Mouse (Mus musculus): ENCODE data around the gene Ppp3ca. TPM values are rescaled to one million over a fixed set of nuclear protein-coding genes. Genes with fewer than 3 reads are reported as not detected.

Ppp3ca gene
- polyA plus RNA-seq, 1 experiment from 2014 or later, result 37.3 TPM

DNA sequence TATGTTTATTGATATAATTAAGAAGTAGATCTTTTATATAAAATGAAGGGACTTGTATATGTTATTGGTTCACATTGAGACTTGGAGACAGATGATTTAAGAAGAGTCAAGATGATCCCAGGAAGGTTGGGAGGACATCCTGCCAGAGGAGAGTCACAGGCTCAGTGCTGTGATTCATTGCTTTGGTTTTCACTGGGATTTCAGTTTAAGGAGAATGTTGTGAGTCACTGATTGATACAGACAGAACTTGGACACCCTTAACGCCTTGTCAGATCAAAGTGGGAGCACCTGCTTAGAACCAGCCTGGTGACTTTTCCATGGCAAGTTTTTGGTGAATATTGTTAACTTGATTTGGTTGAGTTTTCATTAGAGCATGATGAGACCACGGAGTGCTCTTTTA, 58.0 kb downstream of the Ppp3ca start:
- H3K36me3 ChIP-seq (ENCODE audit: control insufficient read depth, insufficient read depth), result no peaks in the 10 kb centered on the region
- H3K4me3 ChIP-seq (ENCODE audit: low read depth, low read length), result no peak overlapping the region
- H3K9me3 ChIP-seq (ENCODE audit: control insufficient read depth), result no peaks in the 10 kb centered on the region
- no peak for ATAC-seq
- TF ChIP-seq CTCF (IDR thresholded peaks at IDR 0.05; ENCODE audit: low read depth), result no peak
- H3K27ac ChIP-seq (ENCODE audit: low read depth, low read length), result no peak overlapping the region
- no peak overlapping the region for H3K4me2 ChIP-seq (replicated peaks; ENCODE audit: low read depth)
- 79% methylated on average over 2 of the region's 2 CpGs for WGBS
- no peak overlapping the region for H3K9ac ChIP-seq (ENCODE audit: low read depth, low read length)
- H3K27me3 ChIP-seq (replicated peaks; ENCODE audit: control insufficient read depth, insufficient read depth, low read length), result no peaks in the 10 kb centered on the region
- H3K4me1 ChIP-seq (replicated peaks; ENCODE audit: control insufficient read depth, insufficient read depth, low read length), result no peaks in the 10 kb centered on the region

- Histone ChIP-seq H3K36me3 (ENCODE audit: control insufficient read depth, insufficient read depth) (no peaks in the 10 kb centered on the region), H3K4me1 (replicated peaks; ENCODE audit: control insufficient read depth, insufficient read depth, low read length) (no peaks in the 10 kb centered on the region), H3K4me3 (ENCODE audit: low read depth, low read length) (no peak overlapping the region), H3K9me3 (ENCODE audit: control insufficient read depth) (no peaks in the 10 kb centered on the region), H3K9ac (ENCODE audit: low read depth, low read length) (no peak overlapping the region), H3K4me2 (replicated peaks; ENCODE audit: low read depth) (no peak overlapping the region), H3K27me3 (replicated peaks; ENCODE audit: control insufficient read depth, insufficient read depth, low read length) (no peaks in the 10 kb centered on the region), H3K27ac (ENCODE audit: low read depth, low read length) (no peak overlapping the region)
- WGBS, result 58% methylated on average over 10 of the region's 10 CpGs
- TF ChIP-seq CTCF (IDR thresholded peaks at IDR 0.05; ENCODE audit: low read depth), result no peak
- no peak for ATAC-seq
These were observed 60.1 kb downstream of the Ppp3ca start for GRCm38 (mm10) chr3:136729978-136730377.

- H3K4me1 ChIP-seq (replicated peaks; ENCODE audit: control insufficient read depth, insufficient read depth, low read length), result no peaks in the 10 kb centered on the region
- no peak overlapping the region for H3K27ac ChIP-seq (ENCODE audit: low read depth, low read length)
- ATAC-seq, result no peak
- no peaks in the 10 kb centered on the region for H3K27me3 ChIP-seq (replicated peaks; ENCODE audit: control insufficient read depth, insufficient read depth, low read length)
- no peaks in the 10 kb centered on the region for H3K9me3 ChIP-seq (ENCODE audit: control insufficient read depth)
- 96% methylated on average over 6 of the region's 6 CpGs for WGBS
- no peaks in the 10 kb centered on the region for H3K36me3 ChIP-seq (ENCODE audit: control insufficient read depth, insufficient read depth)
- no peak for TF ChIP-seq CTCF (IDR thresholded peaks at IDR 0.05; ENCODE audit: low read depth)
- no peak overlapping the region for H3K4me3 ChIP-seq (ENCODE audit: low read depth, low read length)
- H3K9ac ChIP-seq (ENCODE audit: low read depth, low read length), result no peak overlapping the region
- no peak overlapping the region for H3K4me2 ChIP-seq (replicated peaks; ENCODE audit: low read depth)
These were observed 61.7 kb downstream of the Ppp3ca start for GRCm38 (mm10) chr3:136731579-136731978.

- no peaks in the 10 kb centered on the region for H3K36me3 ChIP-seq (ENCODE audit: control insufficient read depth, insufficient read depth)
- 64% methylated on average over 1 of the region's 1 CpGs for WGBS
- H3K4me2 ChIP-seq (replicated peaks; ENCODE audit: low read depth), result no peak overlapping the region
- H3K9me3 ChIP-seq (ENCODE audit: control insufficient read depth), result no peaks in the 10 kb centered on the region
- H3K4me3 ChIP-seq (ENCODE audit: low read depth, low read length), result no peak overlapping the region
- no peak overlapping the region for H3K9ac ChIP-seq (ENCODE audit: low read depth, low read length)
- H3K27me3 ChIP-seq (replicated peaks; ENCODE audit: control insufficient read depth, insufficient read depth, low read length), result no peaks in the 10 kb centered on the region
- H3K4me1 ChIP-seq (replicated peaks; ENCODE audit: control insufficient read depth, insufficient read depth, low read length), result no peaks in the 10 kb centered on the region
- no peak for ATAC-seq
- no peak overlapping the region for H3K27ac ChIP-seq (ENCODE audit: low read depth, low read length)
- no peak for TF ChIP-seq CTCF (IDR thresholded peaks at IDR 0.05; ENCODE audit: low read depth)
These were observed 66.1 kb downstream of the Ppp3ca start for GRCm38 (mm10) chr3:136736021-136736420.

- no peak overlapping the region for H3K9ac ChIP-seq (ENCODE audit: low read depth, low read length)
- no peaks in the 10 kb centered on the region for H3K36me3 ChIP-seq (ENCODE audit: control insufficient read depth, insufficient read depth)
- TF ChIP-seq CTCF (IDR thresholded peaks at IDR 0.05; ENCODE audit: low read depth), result no peak
- H3K4me1 ChIP-seq (replicated peaks; ENCODE audit: control insufficient read depth, insufficient read depth, low read length), result no peaks in the 10 kb centered on the region
- no peak overlapping the region for H3K4me2 ChIP-seq (replicated peaks; ENCODE audit: low read depth)
- no peak overlapping the region for H3K4me3 ChIP-seq (ENCODE audit: low read depth, low read length)
- H3K9me3 ChIP-seq (ENCODE audit: control insufficient read depth), result no peaks in the 10 kb centered on the region
- 79% methylated on average over 7 of the region's 7 CpGs for WGBS
- H3K27me3 ChIP-seq (replicated peaks; ENCODE audit: control insufficient read depth, insufficient read depth, low read length), result no peaks in the 10 kb centered on the region
- no peak for ATAC-seq
- no peak overlapping the region for H3K27ac ChIP-seq (ENCODE audit: low read depth, low read length)
These were observed 66.9 kb downstream of the Ppp3ca start for GRCm38 (mm10) chr3:136736773-136737298.

- no peak for ATAC-seq
- no peaks in the 10 kb centered on the region for H3K36me3 ChIP-seq (ENCODE audit: control insufficient read depth, insufficient read depth)
These were observed 68.5 kb downstream of the Ppp3ca start for GRCm38 (mm10) chr3:136738474-136738873.

DNA sequence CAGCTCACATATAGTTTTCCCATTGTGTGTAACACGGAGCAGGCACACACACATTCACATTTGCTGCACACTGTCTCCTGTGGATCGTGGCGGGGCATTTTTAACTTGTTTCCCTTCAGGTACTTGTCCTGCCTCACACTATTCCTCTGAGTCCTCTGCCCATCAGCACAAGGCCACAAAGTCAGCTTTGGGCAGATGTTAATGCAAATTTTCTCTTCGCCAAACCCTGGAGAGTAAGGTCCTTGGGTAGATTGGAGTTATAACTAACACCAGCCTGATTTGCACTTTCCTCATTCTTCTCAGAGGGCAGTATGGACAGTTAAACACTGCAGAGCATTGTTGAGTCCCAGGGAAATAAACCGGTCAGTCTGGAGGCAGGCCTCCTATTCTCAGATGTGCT, 69.0 kb downstream of the Ppp3ca start:
- WGBS, result 93% methylated on average over 5 of the region's 5 CpGs
- H3K4me2 ChIP-seq (replicated peaks; ENCODE audit: low read depth), result no peak overlapping the region
- no peak overlapping the region for H3K27ac ChIP-seq (ENCODE audit: low read depth, low read length)
- H3K4me1 ChIP-seq (replicated peaks; ENCODE audit: control insufficient read depth, insufficient read depth, low read length), result no peaks in the 10 kb centered on the region
- H3K9me3 ChIP-seq (ENCODE audit: control insufficient read depth), result no peaks in the 10 kb centered on the region
- ATAC-seq, result no peak
- TF ChIP-seq CTCF (IDR thresholded peaks at IDR 0.05; ENCODE audit: low read depth), result no peak
- H3K36me3 ChIP-seq (ENCODE audit: control insufficient read depth, insufficient read depth), result no peaks in the 10 kb centered on the region
- H3K27me3 ChIP-seq (replicated peaks; ENCODE audit: control insufficient read depth, insufficient read depth, low read length), result no peaks in the 10 kb centered on the region
- H3K9ac ChIP-seq (ENCODE audit: low read depth, low read length), result no peak overlapping the region
- H3K4me3 ChIP-seq (ENCODE audit: low read depth, low read length), result no peak overlapping the region

More at GRCm38 (mm10) chr3:136738474-136738873, 68.5 kb downstream of the Ppp3ca start:
- Histone ChIP-seq H3K9ac (ENCODE audit: low read depth, low read length) (no peak overlapping the region), H3K9me3 (ENCODE audit: control insufficient read depth) (no peaks in the 10 kb centered on the region), H3K4me2 (replicated peaks; ENCODE audit: low read depth) (no peak overlapping the region), H3K27me3 (replicated peaks; ENCODE audit: control insufficient read depth, insufficient read depth, low read length) (no peaks in the 10 kb centered on the region), H3K4me1 (replicated peaks; ENCODE audit: control insufficient read depth, insufficient read depth, low read length) (no peaks in the 10 kb centered on the region), H3K4me3 (ENCODE audit: low read depth, low read length) (no peak overlapping the region), H3K27ac (ENCODE audit: low read depth, low read length) (no peak overlapping the region)
- no peak for TF ChIP-seq CTCF (IDR thresholded peaks at IDR 0.05; ENCODE audit: low read depth)
- WGBS, result 84% methylated on average over 1 of the region's 1 CpGs
